Mouse (Mus musculus): ENCODE measurements around the gene Trpc6. TPM values are rescaled to one million over a fixed set of nuclear protein-coding genes. Genes with fewer than 3 reads are reported as not detected.

Gene Trpc6
- polyA plus RNA-seq, 1 experiment from 2014 or later: 0.37 TPM

GRCm38 (mm10) chr9:8643453-8643852, 99.5 kb downstream of the Trpc6 start:
- Histone ChIP-seq H3K4me2 (ENCODE audit: low read length) (no peak overlapping the region), H3K27ac (ENCODE audit: low read depth, low read length) (no peak overlapping the region), H3K36me3 (ENCODE audit: control insufficient read depth, insufficient read depth, low read length) (no peaks in the 10 kb centered on the region), H3K27me3 (replicated peaks; ENCODE audit: control insufficient read depth, insufficient read depth, low read length) (no peaks in the 10 kb centered on the region), H3K4me3 (ENCODE audit: low read depth, low read length) (no peak overlapping the region), H3K9me3 (replicated peaks; ENCODE audit: control insufficient read depth, low read length) (no peaks in the 10 kb centered on the region), H3K4me1 (ENCODE audit: control insufficient read depth, insufficient read depth, low read length) (no peaks in the 10 kb centered on the region), H3K9ac (ENCODE audit: low read length) (no peak overlapping the region)
- ATAC-seq (no peak), DNase-seq (ENCODE audit: low spot score) (peak; percentile 6)
- 84% methylated on average over 5 of the region's 5 CpGs for WGBS

DNA sequence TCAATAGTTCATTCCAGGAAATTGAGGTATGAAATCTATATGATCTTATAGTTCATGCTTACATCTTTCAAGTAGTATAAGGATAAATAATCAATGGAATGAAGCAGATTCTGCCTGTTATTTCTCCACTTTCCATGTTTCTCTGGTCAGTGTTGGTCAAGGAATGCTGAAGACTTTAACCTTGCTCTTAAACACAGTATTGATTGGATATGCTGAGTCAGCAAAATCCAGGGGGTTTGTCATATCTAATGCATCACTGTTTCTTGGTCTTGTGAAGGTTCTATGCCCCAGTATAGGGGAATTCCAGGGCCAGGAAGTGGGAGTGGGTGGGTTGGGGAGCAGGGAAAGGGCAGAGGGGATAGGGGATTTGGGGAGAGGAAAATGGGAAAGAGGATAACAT, 111.4 kb downstream of the Trpc6 start:
- Histone ChIP-seq H3K9me3 (replicated peaks; ENCODE audit: control insufficient read depth, low read length) (no peaks in the 10 kb centered on the region), H3K4me3 (ENCODE audit: low read depth, low read length) (no peak overlapping the region), H3K36me3 (ENCODE audit: control insufficient read depth, insufficient read depth, low read length) (no peaks in the 10 kb centered on the region), H3K4me1 (ENCODE audit: control insufficient read depth, insufficient read depth, low read length) (no peaks in the 10 kb centered on the region), H3K9ac (ENCODE audit: low read length) (no peak overlapping the region), H3K4me2 (ENCODE audit: low read length) (no peak overlapping the region), H3K27ac (ENCODE audit: low read depth, low read length) (no peak overlapping the region), H3K27me3 (replicated peaks; ENCODE audit: control insufficient read depth, insufficient read depth, low read length) (no peaks in the 10 kb centered on the region)
- DNase-seq (ENCODE audit: low spot score): no peak
- no peak for ATAC-seq

GRCm38 (mm10) chr9:8672944-8673343, 129.0 kb downstream of the Trpc6 start:
- ATAC-seq (no peak), DNase-seq (ENCODE audit: low spot score) (no peak)
- Histone ChIP-seq H3K4me1 (ENCODE audit: control insufficient read depth, insufficient read depth, low read length) (no peaks in the 10 kb centered on the region), H3K27me3 (replicated peaks; ENCODE audit: control insufficient read depth, insufficient read depth, low read length) (no peaks in the 10 kb centered on the region), H3K9me3 (replicated peaks; ENCODE audit: control insufficient read depth, low read length) (no peaks in the 10 kb centered on the region), H3K4me3 (ENCODE audit: low read depth, low read length) (no peak overlapping the region), H3K27ac (ENCODE audit: low read depth, low read length) (no peak overlapping the region), H3K4me2 (ENCODE audit: low read length) (no peak overlapping the region), H3K9ac (ENCODE audit: low read length) (no peak overlapping the region), H3K36me3 (ENCODE audit: control insufficient read depth, insufficient read depth, low read length) (no peaks in the 10 kb centered on the region)
- 79% methylated on average over 1 of the region's 1 CpGs for WGBS

GRCm38 (mm10) chr9:8676607-8677006, 132.7 kb downstream of the Trpc6 start:
- H3K4me1 ChIP-seq (ENCODE audit: control insufficient read depth, insufficient read depth, low read length): no peaks in the 10 kb centered on the region
- no peaks in the 10 kb centered on the region for H3K27me3 ChIP-seq (replicated peaks; ENCODE audit: control insufficient read depth, insufficient read depth, low read length)
- no peak overlapping the region for H3K4me2 ChIP-seq (ENCODE audit: low read length)
- WGBS: 73% methylated on average over 1 of the region's 1 CpGs
- DNase-seq (ENCODE audit: low spot score) (peak; percentile 66), ATAC-seq (no peak)
- no peak overlapping the region for H3K4me3 ChIP-seq (ENCODE audit: low read depth, low read length)
- no peaks in the 10 kb centered on the region for H3K36me3 ChIP-seq (ENCODE audit: control insufficient read depth, insufficient read depth, low read length)
- H3K9ac ChIP-seq (ENCODE audit: low read length): no peak overlapping the region
- H3K9me3 ChIP-seq (replicated peaks; ENCODE audit: control insufficient read depth, low read length): no peaks in the 10 kb centered on the region
- no peak overlapping the region for H3K27ac ChIP-seq (ENCODE audit: low read depth, low read length)

- WGBS: 83% methylated on average over 2 of the region's 2 CpGs
- no peaks in the 10 kb centered on the region for H3K27me3 ChIP-seq (replicated peaks; ENCODE audit: control insufficient read depth, insufficient read depth, low read length)
- no peaks in the 10 kb centered on the region for H3K4me1 ChIP-seq (ENCODE audit: control insufficient read depth, insufficient read depth, low read length)
- DNase-seq (ENCODE audit: low spot score) (no peak), ATAC-seq (no peak)
- H3K9ac ChIP-seq (ENCODE audit: low read length): no peak overlapping the region
- no peak overlapping the region for H3K4me3 ChIP-seq (ENCODE audit: low read depth, low read length)
- H3K36me3 ChIP-seq (ENCODE audit: control insufficient read depth, insufficient read depth, low read length): no peaks in the 10 kb centered on the region
- H3K4me2 ChIP-seq (ENCODE audit: low read length): no peak overlapping the region
- no peaks in the 10 kb centered on the region for H3K9me3 ChIP-seq (replicated peaks; ENCODE audit: control insufficient read depth, low read length)
- H3K27ac ChIP-seq (ENCODE audit: low read depth, low read length): no peak overlapping the region
Measured at GRCm38 (mm10) chr9:8693177-8693576, 149.2 kb downstream of the Trpc6 start.

- Histone ChIP-seq H3K27ac (ENCODE audit: low read depth, low read length) (no peak overlapping the region), H3K36me3 (ENCODE audit: control insufficient read depth, insufficient read depth, low read length) (no peaks in the 10 kb centered on the region), H3K4me2 (ENCODE audit: low read length) (no peak overlapping the region), H3K9ac (ENCODE audit: low read length) (no peak overlapping the region), H3K4me3 (ENCODE audit: low read depth, low read length) (no peak overlapping the region), H3K9me3 (replicated peaks; ENCODE audit: control insufficient read depth, low read length) (no peaks in the 10 kb centered on the region), H3K27me3 (replicated peaks; ENCODE audit: control insufficient read depth, insufficient read depth, low read length) (no peaks in the 10 kb centered on the region), H3K4me1 (ENCODE audit: control insufficient read depth, insufficient read depth, low read length) (no peaks in the 10 kb centered on the region)
- WGBS: 30% methylated on average over 5 of the region's 5 CpGs
- ATAC-seq (peak; percentile 86), DNase-seq (ENCODE audit: low spot score) (peak; percentile 87)
Measured at GRCm38 (mm10) chr9:8700669-8701068, 156.7 kb downstream of the Trpc6 start.

- WGBS: 82% methylated on average over 1 of the region's 1 CpGs
Measured at GRCm38 (mm10) chr9:8703516-8703915, 159.6 kb downstream of the Trpc6 start.

GRCm38 (mm10) chr9:8703956-8704355, 160.0 kb downstream of the Trpc6 start:
- Histone ChIP-seq H3K9ac (ENCODE audit: low read length) (no peak overlapping the region), H3K4me3 (ENCODE audit: low read depth, low read length) (no peak overlapping the region), H3K4me1 (ENCODE audit: control insufficient read depth, insufficient read depth, low read length) (no peaks in the 10 kb centered on the region), H3K27me3 (replicated peaks; ENCODE audit: control insufficient read depth, insufficient read depth, low read length) (no peaks in the 10 kb centered on the region), H3K36me3 (ENCODE audit: control insufficient read depth, insufficient read depth, low read length) (no peaks in the 10 kb centered on the region), H3K27ac (ENCODE audit: low read depth, low read length) (no peak overlapping the region), H3K9me3 (replicated peaks; ENCODE audit: control insufficient read depth, low read length) (no peaks in the 10 kb centered on the region), H3K4me2 (ENCODE audit: low read length) (no peak overlapping the region)
- no peak for ATAC-seq
- no peak for DNase-seq (ENCODE audit: low spot score)
- WGBS: 69% methylated on average over 5 of the region's 5 CpGs

More at GRCm38 (mm10) chr9:8703516-8703915, 159.6 kb downstream of the Trpc6 start:
- Histone ChIP-seq H3K9ac (ENCODE audit: low read length) (no peak overlapping the region), H3K4me3 (ENCODE audit: low read depth, low read length) (no peak overlapping the region), H3K4me1 (ENCODE audit: control insufficient read depth, insufficient read depth, low read length) (no peaks in the 10 kb centered on the region), H3K27ac (ENCODE audit: low read depth, low read length) (no peak overlapping the region), H3K9me3 (replicated peaks; ENCODE audit: control insufficient read depth, low read length) (no peaks in the 10 kb centered on the region), H3K36me3 (ENCODE audit: control insufficient read depth, insufficient read depth, low read length) (no peaks in the 10 kb centered on the region), H3K4me2 (ENCODE audit: low read length) (no peak overlapping the region), H3K27me3 (replicated peaks; ENCODE audit: control insufficient read depth, insufficient read depth, low read length) (no peaks in the 10 kb centered on the region)
- no peak for DNase-seq (ENCODE audit: low spot score)
- ATAC-seq: no peak

GRCm38 (mm10) chr9:8710052-8710739, 166.3 kb downstream of the Trpc6 start:
- ATAC-seq (no peak), DNase-seq (ENCODE audit: low spot score) (no peak)
- Histone ChIP-seq H3K27me3 (replicated peaks; ENCODE audit: control insufficient read depth, insufficient read depth, low read length) (no peaks in the 10 kb centered on the region), H3K9me3 (replicated peaks; ENCODE audit: control insufficient read depth, low read length) (no peaks in the 10 kb centered on the region), H3K4me3 (ENCODE audit: low read depth, low read length) (no peak overlapping the region), H3K9ac (ENCODE audit: low read length) (no peak overlapping the region), H3K27ac (ENCODE audit: low read depth, low read length) (no peak overlapping the region), H3K36me3 (ENCODE audit: control insufficient read depth, insufficient read depth, low read length) (no peaks in the 10 kb centered on the region), H3K4me1 (ENCODE audit: control insufficient read depth, insufficient read depth, low read length) (no peaks in the 10 kb centered on the region), H3K4me2 (ENCODE audit: low read length) (no peak overlapping the region)
- 80% methylated on average over 3 of the region's 3 CpGs for WGBS
